Mouse (Mus musculus) liver, adult (tissue): ENCODE measurements at regions not wholly inside any gene's neighbourhood (a gene's known extent, or its start where the extent isn't known, plus 50 kb on each side); places are given as distances from the start of the nearest gene placed in this dataset.

Source experiments
- GATA4 ChIP-seq: IDR thresholded peaks from 2 replicates; pipeline ENCODE4 v1.6.1; 2014; ENCODE audit warnings: mild to moderate bottlenecking, low read length; ENCODE audit not compliant: insufficient replicate concordance

GRCm38 (mm10) chr5:43339671-43340070 lies 106.7 kb downstream of the Cpeb2 start:
- TF ChIP-seq GATA4 = no peak

DNA sequence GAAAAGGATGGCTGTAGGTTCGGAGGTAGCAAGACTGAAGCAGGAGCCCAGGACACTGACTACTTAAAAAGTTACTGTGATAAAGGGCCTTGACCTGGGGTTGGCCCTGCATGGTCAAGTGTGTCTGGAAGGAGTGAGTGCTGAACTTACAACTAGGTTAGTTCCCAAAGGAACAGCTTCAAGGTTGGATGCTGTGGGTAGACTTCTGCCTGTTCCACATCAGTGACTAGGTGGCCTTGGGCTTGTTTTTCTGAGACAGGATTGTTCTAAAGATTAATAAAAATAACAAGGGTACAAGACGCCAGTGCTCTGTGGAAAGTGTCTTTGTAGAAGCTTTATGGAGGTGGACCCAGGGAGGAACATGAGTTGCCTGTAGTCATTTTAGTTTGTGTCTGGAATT lies 108.5 kb downstream of the Cpeb2 start:
- no peak for TF ChIP-seq GATA4

DNA sequence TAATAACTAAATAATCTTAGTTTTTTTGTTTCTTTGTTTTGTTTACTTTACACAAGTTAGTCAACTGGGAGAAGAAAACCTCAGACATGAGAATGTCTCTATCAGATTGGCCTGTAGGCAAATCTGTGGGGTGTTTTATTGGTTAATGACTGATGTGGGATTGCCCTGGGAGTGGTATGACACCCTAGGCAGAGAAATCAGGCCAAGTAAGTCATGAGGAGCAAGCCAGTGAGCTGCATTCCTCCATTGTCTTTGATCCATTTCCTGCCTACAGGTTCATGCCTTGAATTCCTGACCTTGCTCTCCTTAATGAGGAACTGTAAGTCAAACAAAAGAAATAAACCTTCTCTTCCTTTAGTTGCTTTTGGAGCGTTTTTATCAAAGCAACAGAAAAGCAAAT lies 111.5 kb downstream of the Cpeb2 start:
- TF ChIP-seq GATA4 = no peak

GRCm38 (mm10) chr5:43350987-43351386 lies 118.0 kb downstream of the Cpeb2 start:
- no peak for TF ChIP-seq GATA4

DNA sequence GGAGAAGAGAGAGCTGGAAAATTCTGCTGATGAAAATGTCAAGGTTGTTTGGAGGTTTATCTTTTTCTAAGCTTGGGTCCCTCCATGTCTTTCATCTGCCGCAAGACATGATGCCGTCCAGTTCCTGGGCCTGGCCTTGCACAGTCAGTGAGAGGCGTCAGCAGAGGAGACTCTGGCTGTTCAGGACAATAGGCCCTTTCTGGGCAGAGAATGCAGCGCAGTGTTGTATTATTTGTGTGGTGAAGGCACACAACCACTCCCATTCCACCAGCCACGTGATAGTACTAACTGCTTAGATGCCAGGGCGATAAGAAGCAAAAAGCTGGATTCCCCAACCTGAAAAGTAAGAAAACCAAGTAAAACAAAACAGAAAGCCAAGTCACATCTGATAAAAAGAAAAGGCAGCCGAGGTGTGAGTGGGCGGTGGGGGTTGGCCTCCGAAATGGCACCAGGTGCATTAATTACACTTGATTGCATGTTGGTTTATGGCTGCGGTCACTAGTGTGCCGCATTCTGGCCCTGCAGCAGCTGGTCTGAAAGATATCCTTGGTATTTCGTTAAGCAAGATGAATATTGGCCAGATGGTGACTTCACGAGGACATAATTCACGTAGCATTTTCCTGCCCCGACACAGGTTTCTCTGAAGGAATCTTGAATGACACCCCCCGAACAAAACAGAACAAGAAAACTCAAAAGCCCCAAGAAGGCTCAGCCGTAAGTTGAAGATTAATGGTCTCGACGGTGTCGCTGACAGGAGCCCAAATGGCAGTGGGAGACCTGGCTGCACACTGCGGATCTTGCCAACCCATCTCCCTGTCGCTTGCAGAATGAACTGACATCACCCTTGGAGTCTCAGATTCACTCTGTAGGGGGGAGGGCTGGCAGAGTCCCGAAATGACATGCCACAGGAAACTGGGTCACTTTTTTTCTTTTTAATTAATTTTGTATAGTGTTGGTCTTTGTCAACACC lies 120.3 kb downstream of the Cpeb2 start:
- no peak for TF ChIP-seq GATA4

GRCm38 (mm10) chr5:43354351-43354942 lies 121.5 kb downstream of the Cpeb2 start:
- peak; percentile 70; the same call in 1 of the 2 replicates for TF ChIP-seq GATA4

DNA sequence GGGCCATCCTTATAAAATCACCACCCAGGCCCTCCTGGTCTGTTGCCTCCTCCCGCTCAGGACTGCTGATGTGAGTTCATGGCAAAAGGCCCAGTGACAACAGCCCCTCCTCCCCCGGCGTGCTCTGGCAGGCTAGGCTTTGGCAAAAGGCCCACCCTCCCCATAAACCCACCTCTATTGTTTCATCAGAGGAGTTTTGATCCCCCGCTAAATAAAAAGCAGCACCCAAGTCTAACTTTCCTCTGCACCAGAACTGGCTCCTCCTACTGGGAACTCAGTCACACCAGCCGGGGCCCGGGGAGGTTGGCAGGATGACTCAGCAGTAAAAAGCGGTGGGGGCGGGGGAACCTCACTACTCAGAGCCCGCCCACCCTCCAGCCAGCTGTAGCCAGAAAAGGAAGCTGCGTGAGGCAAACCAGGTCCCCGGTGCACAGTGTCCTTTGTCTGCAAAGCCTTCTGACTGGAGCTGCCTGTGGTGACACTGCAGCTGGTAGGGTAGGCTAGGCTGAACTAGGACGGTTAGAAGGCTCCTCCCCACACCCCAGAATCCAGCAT lies 122.1 kb downstream of the Cpeb2 start:
- no peak for TF ChIP-seq GATA4

DNA sequence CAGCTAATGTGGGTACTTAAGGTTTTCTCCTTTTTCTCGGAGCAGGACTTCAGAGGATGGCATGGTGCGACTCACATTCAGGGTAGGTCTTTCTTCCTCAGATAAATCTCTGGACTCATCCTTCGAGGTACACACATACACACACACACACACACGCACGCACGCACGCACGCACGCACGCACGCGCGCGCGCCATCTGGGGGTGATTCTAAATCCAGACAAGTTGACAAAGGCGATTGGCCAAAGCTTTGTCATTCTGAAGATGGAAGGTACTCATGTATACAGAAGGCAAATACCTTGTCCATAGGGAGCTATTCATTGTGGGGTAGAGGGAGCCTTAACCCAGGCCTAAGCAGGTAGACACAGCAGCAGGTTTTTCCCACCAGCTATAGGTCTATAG lies 122.9 kb downstream of the Cpeb2 start:
- no peak for TF ChIP-seq GATA4

DNA sequence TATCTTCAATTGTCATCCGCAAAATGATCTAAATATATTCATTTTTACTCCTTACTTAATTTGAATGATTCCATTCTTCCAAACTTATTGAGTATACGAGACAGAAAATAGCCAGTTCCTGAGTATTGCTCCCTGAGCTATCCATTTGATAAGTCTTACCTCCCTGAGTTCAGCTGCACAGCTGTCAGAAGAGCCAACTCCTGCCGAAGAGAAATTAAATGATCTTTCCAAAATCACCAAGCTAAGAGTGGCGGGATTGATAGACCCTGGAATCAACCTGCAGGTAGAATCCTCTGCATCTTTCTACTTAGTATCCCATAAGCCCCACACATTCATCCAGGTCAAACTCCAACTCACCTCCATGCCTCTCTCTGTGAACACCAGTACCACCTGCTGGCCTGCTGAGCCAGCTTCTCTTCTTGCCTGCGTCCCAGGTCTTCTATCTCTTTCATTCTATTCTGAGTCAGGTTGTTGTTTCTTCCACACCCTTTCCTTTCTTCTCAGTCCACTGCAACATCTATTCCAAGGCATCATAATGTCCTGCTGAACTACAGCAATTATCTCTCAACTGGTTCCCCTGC lies 124.2 kb downstream of the Cpeb2 start:
- TF ChIP-seq GATA4 = no peak

GRCm38 (mm10) chr5:43357901-43358300 lies 124.9 kb downstream of the Cpeb2 start:
- TF ChIP-seq GATA4 = no peak

GRCm38 (mm10) chr5:43358928-43359765 lies 126.2 kb downstream of the Cpeb2 start:
- no peak for TF ChIP-seq GATA4

DNA sequence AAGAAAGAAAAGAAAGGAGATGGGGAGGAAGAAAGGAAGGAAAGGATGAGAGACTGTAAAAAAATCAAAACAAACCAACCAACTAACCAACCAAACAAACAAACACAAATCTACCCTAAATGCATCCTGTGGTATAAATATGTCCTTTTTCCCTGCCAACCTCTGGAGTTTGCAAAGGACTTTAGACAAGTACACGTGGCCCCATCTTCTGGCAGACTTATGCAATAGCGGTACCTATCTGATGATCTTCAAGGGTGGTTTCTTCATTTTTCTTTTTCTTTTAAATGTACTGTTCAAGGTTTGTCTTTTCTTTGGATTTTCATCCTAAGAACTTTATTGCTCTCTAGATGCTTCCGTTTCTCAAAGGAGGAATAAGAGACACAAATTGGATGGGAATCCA lies 127.3 kb downstream of the Cpeb2 start:
- TF ChIP-seq GATA4 = no peak

DNA sequence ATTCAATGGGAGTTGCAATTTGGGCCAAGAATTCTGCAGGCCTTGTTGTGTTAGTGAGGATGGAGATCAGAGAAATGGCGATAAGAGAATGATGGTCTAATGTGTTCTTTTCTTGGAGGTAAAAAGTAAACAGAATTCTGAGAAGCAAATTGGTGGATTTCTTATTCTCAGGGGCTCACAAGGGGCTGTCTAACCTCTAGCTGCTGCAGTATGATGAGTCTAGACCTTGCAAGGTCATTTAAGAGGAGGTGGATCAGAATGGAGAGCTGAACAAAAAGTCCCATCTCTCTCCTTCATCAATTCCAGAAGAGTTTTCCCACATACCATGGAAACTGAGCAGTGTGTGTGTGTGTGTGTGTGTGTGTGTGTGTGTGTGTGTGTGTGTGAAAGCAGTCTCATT lies 128.1 kb downstream of the Cpeb2 start:
- no peak for TF ChIP-seq GATA4

GRCm38 (mm10) chr5:43372385-43372784 lies 139.4 kb downstream of the Cpeb2 start:
- no peak for TF ChIP-seq GATA4

DNA sequence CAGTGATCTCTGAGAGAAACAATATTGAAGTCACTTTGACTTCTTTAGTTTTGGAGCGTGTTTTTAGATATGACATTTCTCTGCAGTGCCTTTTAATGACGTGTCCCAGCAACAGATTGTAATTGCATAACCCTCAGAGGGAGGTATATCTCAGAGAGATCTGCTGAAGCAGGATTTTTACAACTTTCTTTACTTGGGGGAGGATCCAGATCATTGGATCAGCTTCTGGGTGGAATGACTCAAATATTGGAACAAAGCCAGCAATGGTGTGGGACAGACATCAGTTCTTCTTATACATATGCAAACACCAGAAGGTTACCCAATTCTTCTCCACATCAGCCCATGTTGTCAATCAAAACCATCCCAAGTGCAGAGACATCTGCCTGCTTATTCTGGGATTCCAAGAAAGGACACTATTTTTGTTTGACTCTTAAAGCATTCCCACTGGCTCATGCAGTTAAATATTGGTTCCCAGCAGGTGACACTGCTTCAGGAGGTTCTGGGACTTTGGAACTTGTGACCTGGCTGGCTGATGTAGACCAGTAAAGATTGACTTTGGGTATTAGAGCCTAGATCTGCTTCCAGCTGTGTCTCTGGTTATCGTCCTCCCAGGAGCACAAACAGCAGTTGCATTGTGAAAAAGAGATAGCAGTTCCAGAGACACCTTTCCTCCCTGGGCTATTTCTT lies 130.5 kb upstream of the C1qtnf7 start:
- TF ChIP-seq GATA4 = peak; percentile 40; the same call in 1 of the 2 replicates

DNA sequence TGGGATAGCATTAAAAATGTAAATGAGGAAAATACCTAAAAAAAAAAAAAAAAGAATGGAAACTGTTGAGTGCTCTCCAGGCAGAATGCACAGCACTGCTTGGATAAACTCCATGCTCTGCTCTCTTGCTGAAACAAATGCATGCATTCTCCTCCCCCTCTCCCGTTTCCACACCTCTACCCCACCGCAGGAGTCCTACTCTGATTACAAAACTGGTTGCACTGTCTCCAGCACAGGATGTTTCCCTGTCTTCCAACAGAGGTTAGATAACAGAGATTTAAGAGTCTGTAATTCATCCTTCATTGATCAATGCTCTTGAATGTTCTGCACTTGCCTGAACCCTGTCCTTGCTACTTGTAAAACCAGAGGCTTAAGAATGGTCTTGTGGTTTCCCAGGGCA lies 124.3 kb upstream of the C1qtnf7 start:
- TF ChIP-seq GATA4 = no peak
